Mouse (Mus musculus) E14TG2a.4 (cell line): ENCODE results near the gene Rab19.
"Not testable (repeated sequence)": the region's sequence is repeated elsewhere in the genome, so short reads cannot be mapped to it uniquely, and the experiment has no call there.

Experiments used
- CTCF ChIP-seq: conservative IDR thresholded peaks from 2 replicates; pipeline ENCODE4 v1.5.1; 2014; ENCODE audit warnings: low read length
- NANOG ChIP-seq: IDR thresholded peaks from 2 replicates; pipeline ENCODE4 v1.6.1; 2014; ENCODE audit warnings: borderline replicate concordance, low read length, mixed read lengths

- TF ChIP-seq CTCF, NANOG: not testable (repeated sequence)
Observed at GRCm38 (mm10) chr6:39437519-39437918, 56.5 kb downstream of the Rab19 start.
